Mouse (Mus musculus): Measurements from ENCODE around the gene Ebf1. TPM values are rescaled to one million over a fixed set of nuclear protein-coding genes. Genes with fewer than 3 reads are reported as not detected.

The Ebf1 gene
- total and polyA plus RNA-seq, 3 experiments, result 0.04 TPM; not detected in 2

GRCm38 (mm10) chr11:44654340-44655019 is 37.4 kb downstream of the Ebf1 start:
- Histone ChIP-seq H3K27me3 (ENCODE audit: control insufficient read depth in 1 of 2, insufficient read depth in 2 of 2, low read length in 2 of 2) (peaks cover 0 to 5% of the 10 kb centered on the region in 2 experiments; a peak in 3 of 4 replicates), H3K36me3 (ENCODE audit: control insufficient read depth in 1 of 2, insufficient read depth in 2 of 2, low read length in 2 of 2) (no peaks in the 10 kb centered on the region), H3K9me3 (replicated peaks; ENCODE audit: insufficient read depth, low read length) (no peaks in the 10 kb centered on the region), H3K27ac (ENCODE audit: control insufficient read depth, low read depth, low read length) (no peak overlapping the region), H3K4me3 (ENCODE audit: control insufficient read depth in 1 of 2, insufficient read depth in 1 of 2, low read depth in 2 of 2, low read length in 2 of 2) (no peak overlapping the region), H3K79me2 (ENCODE audit: control insufficient read depth, insufficient read depth, low read length, poor library complexity) (no peaks in the 10 kb centered on the region), H3K9ac (ENCODE audit: control insufficient read depth, low read depth, low read length, poor library complexity, severe bottlenecking) (no peak overlapping the region), H3K4me1 (ENCODE audit: control insufficient read depth in 1 of 2, insufficient read depth in 2 of 2, low read length in 2 of 2) (no peaks in the 10 kb centered on the region)
- DNase-seq (ENCODE audit: low read depth, low spot score), result no peak
- TF ChIP-seq GATA1 (IDR thresholded peaks at IDR 0.05; ENCODE audit: low read depth, low read length) (no peak), GABPA (IDR thresholded peaks at IDR 0.05; ENCODE audit: low read depth, low read length) (no peak), CHD2 (IDR thresholded peaks at IDR 0.05; ENCODE audit: low read length) (no peak), MXI1 (IDR thresholded peaks at IDR 0.05; ENCODE audit: low read depth, low read length) (no peak), MAFK (IDR thresholded peaks at IDR 0.05; ENCODE audit: borderline replicate concordance, low read depth, low read length) (no peak), CTCF (IDR thresholded peaks at IDR 0.05 in 2 of 3, conservative IDR thresholded peaks at IDR 0.05 in 1 of 3; ENCODE audit: control insufficient read depth in 1 of 3, insufficient read depth in 1 of 3, low read depth in 2 of 3, low read length in 3 of 3, poor library complexity in 1 of 3, severe bottlenecking in 1 of 3) (no peak), KAT2A (conservative IDR thresholded peaks at IDR 0.05; ENCODE audit: low read depth, low read length) (no peak), HCFC1 (IDR thresholded peaks at IDR 0.05; ENCODE audit: low read depth, low read length) (no peak), ZKSCAN1 (IDR thresholded peaks at IDR 0.05; ENCODE audit: low read depth, low read length) (no peak), NELFE (IDR thresholded peaks at IDR 0.05; ENCODE audit: low read depth, low read length) (no peak), MEF2A (IDR thresholded peaks at IDR 0.05; ENCODE audit: extremely low read depth, insufficient replicate concordance, low read depth, low read length, poor library complexity, severe bottlenecking) (no peak), TAL1 (IDR thresholded peaks at IDR 0.05; ENCODE audit: low read length) (no peak), POLR2AphosphoS5 (IDR thresholded peaks at IDR 0.05; ENCODE audit: borderline replicate concordance, low read depth, low read length) (no peak), MYC (IDR thresholded peaks at IDR 0.05; ENCODE audit: low read depth, low read length) (no peak), ETS1 (IDR thresholded peaks at IDR 0.05; ENCODE audit: low read depth, low read length) (no peak), UBTF (IDR thresholded peaks at IDR 0.05; ENCODE audit: borderline replicate concordance, insufficient read depth, low read depth, low read length) (no peak), MAZ (IDR thresholded peaks at IDR 0.05; ENCODE audit: low read depth, low read length) (no peak), USF1 (IDR thresholded peaks at IDR 0.05; ENCODE audit: low read depth, low read length) (no peak)

- TF ChIP-seq E2F4 (IDR thresholded peaks at IDR 0.05; ENCODE audit: borderline replicate concordance, low read depth, low read length) (no peak), ZC3H11A (IDR thresholded peaks at IDR 0.05; ENCODE audit: low read depth, low read length) (no peak), ZMIZ1 (IDR thresholded peaks at IDR 0.05; ENCODE audit: low read depth, low read length) (no peak), CHD2 (IDR thresholded peaks at IDR 0.05; ENCODE audit: low read length) (no peak), HCFC1 (IDR thresholded peaks at IDR 0.05; ENCODE audit: low read depth, low read length) (no peak), RCOR1 (IDR thresholded peaks at IDR 0.05; ENCODE audit: low read depth, low read length) (no peak), KAT2A (conservative IDR thresholded peaks at IDR 0.05; ENCODE audit: low read depth, low read length) (no peak)
- Histone ChIP-seq H3K36me3 (ENCODE audit: control insufficient read depth in 1 of 2, insufficient read depth in 2 of 2, low read length in 2 of 2) (no peaks in the 10 kb centered on the region), H3K9me3 (replicated peaks; ENCODE audit: insufficient read depth, low read length) (no peaks in the 10 kb centered on the region), H3K27ac (ENCODE audit: control insufficient read depth, low read depth, low read length) (no peak overlapping the region), H3K4me1 (ENCODE audit: control insufficient read depth in 1 of 2, insufficient read depth in 2 of 2, low read length in 2 of 2) (no peaks in the 10 kb centered on the region), H3K79me2 (ENCODE audit: control insufficient read depth, insufficient read depth, low read length, poor library complexity) (no peaks in the 10 kb centered on the region), H3K4me3 (ENCODE audit: control insufficient read depth in 1 of 2, insufficient read depth in 1 of 2, low read depth in 2 of 2, low read length in 2 of 2) (no peak overlapping the region), H3K27me3 (ENCODE audit: control insufficient read depth in 1 of 2, insufficient read depth in 2 of 2, low read length in 2 of 2) (peaks cover 0 to 6% of the 10 kb centered on the region in 2 experiments; a peak in 3 of 4 replicates), H3K9ac (ENCODE audit: control insufficient read depth, low read depth, low read length, poor library complexity, severe bottlenecking) (no peak overlapping the region)
- DNase-seq (ENCODE audit: low read depth, low spot score), result no peak
These were observed 38.4 kb downstream of the Ebf1 start for GRCm38 (mm10) chr11:44655468-44655867.

All from MEL (cell line).